Mouse (Mus musculus): ENCODE measurements at regions not wholly inside any gene's neighbourhood (a gene's known extent, or its start where the extent isn't known, plus 50 kb on each side); places are given as distances from the start of the nearest gene placed in this dataset.
"Not testable (repeated sequence)": the region's sequence is repeated elsewhere in the genome, so short reads cannot be mapped to it uniquely, and the experiment has no call there.

- no peak for TF ChIP-seq POLR2A (IDR thresholded peaks at IDR 0.05; ENCODE audit: borderline replicate concordance, extremely low read depth, insufficient read depth, insufficient read length, poor library complexity, severe bottlenecking)
- TF ChIP-seq CTCF (IDR thresholded peaks at IDR 0.05; ENCODE audit: borderline replicate concordance, extremely low read depth, insufficient read depth, insufficient read length) = no peak
- no peak for DNase-seq (ENCODE audit: low read depth)
These were observed 537.1 kb downstream of the Hace1 start for GRCm38 (mm10) chr10:46114631-46115130.

- DNase-seq (ENCODE audit: low read depth) = not testable (repeated sequence)
These were observed 544.8 kb downstream of the Hace1 start for GRCm38 (mm10) chr10:46122409-46122808.

GRCm38 (mm10) chr10:46123795-46124194, 546.2 kb downstream of the Hace1 start:
- DNase-seq (ENCODE audit: low read depth) = no peak
- no peak for TF ChIP-seq CTCF (IDR thresholded peaks at IDR 0.05; ENCODE audit: borderline replicate concordance, extremely low read depth, insufficient read depth, insufficient read length)
- no peak for TF ChIP-seq POLR2A (IDR thresholded peaks at IDR 0.05; ENCODE audit: borderline replicate concordance, extremely low read depth, insufficient read depth, insufficient read length, poor library complexity, severe bottlenecking)

GRCm38 (mm10) chr10:46135120-46135748, 557.6 kb downstream of the Hace1 start:
- TF ChIP-seq CTCF (IDR thresholded peaks at IDR 0.05; ENCODE audit: borderline replicate concordance, extremely low read depth, insufficient read depth, insufficient read length) (no peak), POLR2A (IDR thresholded peaks at IDR 0.05; ENCODE audit: borderline replicate concordance, extremely low read depth, insufficient read depth, insufficient read length, poor library complexity, severe bottlenecking) (no peak)
- peak; percentile 73 for DNase-seq (ENCODE audit: low read depth)

GRCm38 (mm10) chr10:46174035-46174434, 596.4 kb downstream of the Hace1 start:
- TF ChIP-seq CTCF (IDR thresholded peaks at IDR 0.05; ENCODE audit: borderline replicate concordance, extremely low read depth, insufficient read depth, insufficient read length) = no peak
- TF ChIP-seq POLR2A (IDR thresholded peaks at IDR 0.05; ENCODE audit: borderline replicate concordance, extremely low read depth, insufficient read depth, insufficient read length, poor library complexity, severe bottlenecking) = no peak
- DNase-seq (ENCODE audit: low read depth) = no peak

- peak; percentile 41 for DNase-seq (ENCODE audit: low read depth)
- TF ChIP-seq CTCF (IDR thresholded peaks at IDR 0.05; ENCODE audit: borderline replicate concordance, extremely low read depth, insufficient read depth, insufficient read length) (no peak), POLR2A (IDR thresholded peaks at IDR 0.05; ENCODE audit: borderline replicate concordance, extremely low read depth, insufficient read depth, insufficient read length, poor library complexity, severe bottlenecking) (no peak)
These were observed 608.3 kb downstream of the Hace1 start for GRCm38 (mm10) chr10:46185763-46186458.

GRCm38 (mm10) chr10:46194143-46194542, 616.5 kb downstream of the Hace1 start:
- no peak for TF ChIP-seq CTCF (IDR thresholded peaks at IDR 0.05; ENCODE audit: borderline replicate concordance, extremely low read depth, insufficient read depth, insufficient read length)
- TF ChIP-seq POLR2A (IDR thresholded peaks at IDR 0.05; ENCODE audit: borderline replicate concordance, extremely low read depth, insufficient read depth, insufficient read length, poor library complexity, severe bottlenecking) = no peak
- DNase-seq (ENCODE audit: low read depth) = peak; percentile 50

- peak; percentile 68 for DNase-seq (ENCODE audit: low read depth)
- TF ChIP-seq POLR2A (IDR thresholded peaks at IDR 0.05; ENCODE audit: borderline replicate concordance, extremely low read depth, insufficient read depth, insufficient read length, poor library complexity, severe bottlenecking) (no peak), CTCF (IDR thresholded peaks at IDR 0.05; ENCODE audit: borderline replicate concordance, extremely low read depth, insufficient read depth, insufficient read length) (no peak)
These were observed 649.3 kb downstream of the Hace1 start for GRCm38 (mm10) chr10:46226837-46227402.

- DNase-seq (ENCODE audit: low read depth) = peak; percentile 35
- TF ChIP-seq CTCF (IDR thresholded peaks at IDR 0.05; ENCODE audit: borderline replicate concordance, extremely low read depth, insufficient read depth, insufficient read length) (no peak), POLR2A (IDR thresholded peaks at IDR 0.05; ENCODE audit: borderline replicate concordance, extremely low read depth, insufficient read depth, insufficient read length, poor library complexity, severe bottlenecking) (no peak)
These were observed 652.0 kb downstream of the Hace1 start for GRCm38 (mm10) chr10:46229608-46230007.

GRCm38 (mm10) chr10:46235581-46235980, 658.0 kb downstream of the Hace1 start:
- DNase-seq (ENCODE audit: low read depth) = peak; percentile 45
- no peak for TF ChIP-seq POLR2A (IDR thresholded peaks at IDR 0.05; ENCODE audit: borderline replicate concordance, extremely low read depth, insufficient read depth, insufficient read length, poor library complexity, severe bottlenecking)
- no peak for TF ChIP-seq CTCF (IDR thresholded peaks at IDR 0.05; ENCODE audit: borderline replicate concordance, extremely low read depth, insufficient read depth, insufficient read length)

GRCm38 (mm10) chr10:46255575-46255974, 677.9 kb downstream of the Hace1 start:
- no peak for DNase-seq (ENCODE audit: low read depth)
- no peak for TF ChIP-seq CTCF (IDR thresholded peaks at IDR 0.05; ENCODE audit: borderline replicate concordance, extremely low read depth, insufficient read depth, insufficient read length)
- TF ChIP-seq POLR2A (IDR thresholded peaks at IDR 0.05; ENCODE audit: borderline replicate concordance, extremely low read depth, insufficient read depth, insufficient read length, poor library complexity, severe bottlenecking) = no peak

- no peak for DNase-seq (ENCODE audit: low read depth)
- TF ChIP-seq CTCF (IDR thresholded peaks at IDR 0.05; ENCODE audit: borderline replicate concordance, extremely low read depth, insufficient read depth, insufficient read length) = no peak
- no peak for TF ChIP-seq POLR2A (IDR thresholded peaks at IDR 0.05; ENCODE audit: borderline replicate concordance, extremely low read depth, insufficient read depth, insufficient read length, poor library complexity, severe bottlenecking)
These were observed 692.1 kb downstream of the Hace1 start for GRCm38 (mm10) chr10:46269710-46270109.

All from brain, embryonic 14.5 days (tissue).